21 mouse cellular contexts compared by ENCODE assay signal in the genomic region with DNA sequence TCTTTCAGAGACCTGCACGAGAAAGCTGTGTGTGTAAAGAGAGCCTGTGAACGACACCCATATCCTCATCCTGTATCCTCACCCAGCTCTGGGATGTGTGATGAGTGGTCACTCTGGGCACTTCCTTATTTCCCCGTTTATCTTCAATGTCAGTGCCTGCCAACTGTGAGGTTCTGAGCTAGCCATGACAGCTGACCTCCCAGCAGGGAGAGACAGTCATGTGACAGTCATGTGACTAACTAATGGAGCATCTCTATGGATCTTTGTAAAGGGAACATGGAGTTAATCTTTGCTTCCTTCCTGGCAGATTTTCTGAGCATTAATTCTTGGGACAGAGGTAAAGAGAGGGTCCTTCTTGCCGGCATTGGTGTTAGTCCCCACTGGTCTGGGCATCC. TPM values are rescaled to one million over a fixed set of nuclear protein-coding genes. Genes with fewer than 3 reads are reported as not detected.
DNase-seq lines count a peak whose midpoint lies in the region; ATAC-seq lines count a peak whose summit lies in the region.
"Had no signal": no experiment of that assay in that cellular context is flagged by ENCODE, and none has a peak within 500 bp of the region (broad histone marks: within the 10 kb centered on the region; RNA-seq: fewer than 3 reads in every experiment).

No protein-coding gene starts in this region.

- H3K36me3 ChIP-seq in hindbrain, embryonic 13.5 days, result no peaks in the 10 kb centered on the region
- no peaks in the 10 kb centered on the region for H3K36me3 ChIP-seq in hindbrain, embryonic 14.5 days (replicated peaks; ENCODE audit: control insufficient read depth, insufficient read depth)
- H3K36me3 ChIP-seq in neural tube, embryonic 11.5 days (ENCODE audit: control insufficient read depth, insufficient read depth, low read length), result no peaks in the 10 kb centered on the region
- no peaks in the 10 kb centered on the region for H3K36me3 ChIP-seq in embryonic facial prominence, embryonic 10.5 days (replicated peaks)
- H3K36me3 ChIP-seq: embryonic facial prominence, embryonic 13.5 days; forebrain, embryonic 12.5 days; forebrain, embryonic 15.5 days had no signal

- DNase-seq in cerebellum, postnatal 10 days, result peak; percentile 59 to 61
- no peak for DNase-seq in cerebellum, adult 9-10 months
- no peak for DNase-seq in hindbrain, embryonic 14.5 days (ENCODE audit: low spot score)
- no peak for DNase-seq in neural tube, embryonic 11.5 days (ENCODE audit: low spot score)
- DNase-seq in neural tube, embryonic 10.5 days (ENCODE audit: extremely low spot score, low spot score), result no peak
- DNase-seq in embryonic facial prominence, embryonic 10.5 days (ENCODE audit: low spot score), result no peak
- no peak for DNase-seq in gastrocnemius, postnatal 10 days
- DNase-seq: adrenal gland, postnatal 10 days; adrenal gland, postnatal 36 days; cerebellum, adult 18-20 months; heart, adult 11 months had no signal

- H3K27ac ChIP-seq in hindbrain, embryonic 13.5 days, result no peak overlapping the region
- no peak overlapping the region for H3K27ac ChIP-seq in hindbrain, embryonic 14.5 days
- peak overlapping the region; percentile 78; the same call in 1 of the 2 replicates for H3K27ac ChIP-seq in neural tube, embryonic 11.5 days (ENCODE audit: low read depth, low read length)
- no peak overlapping the region for H3K27ac ChIP-seq in embryonic facial prominence, embryonic 10.5 days (replicated peaks)
- H3K27ac ChIP-seq: embryonic facial prominence, embryonic 13.5 days; forebrain, embryonic 12.5 days; forebrain, embryonic 15.5 days had no signal

- H3K4me1 ChIP-seq in hindbrain, embryonic 13.5 days (replicated peaks), result peaks cover 38% of the 10 kb centered on the region
- H3K4me1 ChIP-seq in hindbrain, embryonic 14.5 days (replicated peaks; ENCODE audit: control insufficient read depth, insufficient read depth, low read length), result peaks cover 21% of the 10 kb centered on the region
- no peaks in the 10 kb centered on the region for H3K4me1 ChIP-seq in neural tube, embryonic 11.5 days (ENCODE audit: control insufficient read depth, insufficient read depth, low read length)
- H3K4me1 ChIP-seq in embryonic facial prominence, embryonic 10.5 days, result no peaks in the 10 kb centered on the region
- H3K4me1 ChIP-seq: embryonic facial prominence, embryonic 13.5 days; forebrain, embryonic 12.5 days; forebrain, embryonic 15.5 days had no signal

- 79% methylated on average over 4 of the region's 4 CpGs for whole genome bisulfite sequencing in hindbrain, embryonic 13.5 days
- WGBS in hindbrain, embryonic 14.5 days, result 76% methylated on average over 4 of the region's 4 CpGs
- WGBS in neural tube, embryonic 11.5 days, result 78% methylated on average over 4 of the region's 4 CpGs
- 80% methylated on average over 4 of the region's 4 CpGs for WGBS in embryonic facial prominence, embryonic 10.5 days

- H3K9me3 ChIP-seq in hindbrain, embryonic 13.5 days, result no peaks in the 10 kb centered on the region
- H3K9me3 ChIP-seq in hindbrain, embryonic 14.5 days (ENCODE audit: control insufficient read depth, low read length), result no peaks in the 10 kb centered on the region
- H3K9me3 ChIP-seq in neural tube, embryonic 11.5 days (ENCODE audit: control insufficient read depth, low read length), result no peaks in the 10 kb centered on the region
- H3K9me3 ChIP-seq in embryonic facial prominence, embryonic 10.5 days, result no peaks in the 10 kb centered on the region
- H3K9me3 ChIP-seq: embryonic facial prominence, embryonic 13.5 days; forebrain, embryonic 12.5 days; forebrain, embryonic 15.5 days had no signal

- no peak overlapping the region for H3K4me2 ChIP-seq in hindbrain, embryonic 13.5 days
- H3K4me2 ChIP-seq in hindbrain, embryonic 14.5 days (replicated peaks), result no peak overlapping the region
- no peak overlapping the region for H3K4me2 ChIP-seq in neural tube, embryonic 11.5 days (ENCODE audit: low read depth)
- H3K4me2 ChIP-seq: embryonic facial prominence, embryonic 13.5 days; forebrain, embryonic 12.5 days; forebrain, embryonic 15.5 days; heart, embryonic 11.5 days had no signal

- no peaks in the 10 kb centered on the region for H3K27me3 ChIP-seq in hindbrain, embryonic 13.5 days
- no peaks in the 10 kb centered on the region for H3K27me3 ChIP-seq in hindbrain, embryonic 14.5 days (ENCODE audit: control insufficient read depth, insufficient read depth, low read length)
- H3K27me3 ChIP-seq in neural tube, embryonic 11.5 days (ENCODE audit: control insufficient read depth, insufficient read depth, low read length), result no peaks in the 10 kb centered on the region
- no peaks in the 10 kb centered on the region for H3K27me3 ChIP-seq in embryonic facial prominence, embryonic 10.5 days (replicated peaks; ENCODE audit: low read depth, poor library complexity, severe bottlenecking)
- H3K27me3 ChIP-seq: forebrain, embryonic 12.5 days; forebrain, embryonic 15.5 days had no signal

- no peak overlapping the region for H3K9ac ChIP-seq in hindbrain, embryonic 13.5 days
- H3K9ac ChIP-seq in hindbrain, embryonic 14.5 days, result no peak overlapping the region
- H3K9ac ChIP-seq in neural tube, embryonic 11.5 days (ENCODE audit: low read length), result no peak overlapping the region
- H3K9ac ChIP-seq: embryonic facial prominence, embryonic 13.5 days; forebrain, embryonic 12.5 days; forebrain, embryonic 15.5 days had no signal

- ATAC-seq in hindbrain, embryonic 13.5 days (ENCODE audit: low FRiP score), result 0 out of 2 replicates have a peak, but pooled peaks have one; percentile 27
- ATAC-seq in hindbrain, embryonic 14.5 days (ENCODE audit: low FRiP score), result no peak
- ATAC-seq in neural tube, embryonic 11.5 days (ENCODE audit: insufficient read depth, low FRiP score, low TSS enrichment), result no peak
- ATAC-seq: forebrain, embryonic 15.5 days; intestine, postnatal 0 days; Patski had no signal

- no peak overlapping the region for H3K4me3 ChIP-seq in hindbrain, embryonic 13.5 days
- no peak overlapping the region for H3K4me3 ChIP-seq in hindbrain, embryonic 14.5 days (replicated peaks; ENCODE audit: low read length)
- no peak overlapping the region for H3K4me3 ChIP-seq in neural tube, embryonic 11.5 days (ENCODE audit: low read depth, low read length)
- H3K4me3 ChIP-seq in embryonic facial prominence, embryonic 10.5 days, result no peak overlapping the region
- H3K4me3 ChIP-seq: embryonic facial prominence, embryonic 13.5 days; erythroblast, embryonic 14.5 days; forebrain, embryonic 12.5 days; forebrain, embryonic 15.5 days had no signal

RNA-seq across cellular contexts. Expression of gene Crmp1, which starts 28.0 kb away (rescaled TPM):
- polyA plus RNA-seq in hindbrain, embryonic 13.5 days (2015; fragmentation: Nextera tagmentation; extraction: Ambion mirVana), result 750 and 790 TPM in 2 replicates
- 907 and 1,000 TPM in 2 replicates for polyA plus RNA-seq in hindbrain, embryonic 14.5 days (2014; fragmentation: Nextera tagmentation; extraction: Ambion mirVana)
- 472 and 565 TPM in 2 replicates for polyA plus RNA-seq in neural tube, embryonic 11.5 days (2014; fragmentation: Nextera tagmentation; extraction: Ambion mirVana)
- 80.2 and 88.4 TPM in 2 replicates for polyA plus RNA-seq in embryonic facial prominence, embryonic 10.5 days (2016; fragmentation: Nextera tagmentation; extraction: Ambion mirVana)
- total RNA-seq in gastrocnemius, postnatal 10 days (2021), result 1 to 10 TPM; 1.5 to 2.5 TPM
- total RNA-seq: common myeloid progenitor, adult 5-6 weeks; hematopoietic stem cell, adult 5-6 weeks had no signal
- polyA plus RNA-seq: erythroblast, embryonic 14.5 days had no signal

Comparison
In these comparisons a context has a peak if more than half of its experiments do, and no peak if none do; other contexts are left out.
1. DNase-seq: peak in cerebellum, postnatal 10 days (2 of 2); none in cerebellum, adult 9-10 months (single experiment), hindbrain, embryonic 14.5 days (single experiment), neural tube, embryonic 11.5 days (single experiment), neural tube, embryonic 10.5 days (single experiment), embryonic facial prominence, embryonic 10.5 days (single experiment) and gastrocnemius, postnatal 10 days (single experiment).